Mouse (Mus musculus): ENCODE results near the gene Nutm1. TPM values are rescaled to one million over a fixed set of nuclear protein-coding genes. Genes with fewer than 3 reads are reported as not detected.

Nutm1 gene
- polyA plus RNA-seq, 1 experiment from 2014 or later, result not detected

DNA sequence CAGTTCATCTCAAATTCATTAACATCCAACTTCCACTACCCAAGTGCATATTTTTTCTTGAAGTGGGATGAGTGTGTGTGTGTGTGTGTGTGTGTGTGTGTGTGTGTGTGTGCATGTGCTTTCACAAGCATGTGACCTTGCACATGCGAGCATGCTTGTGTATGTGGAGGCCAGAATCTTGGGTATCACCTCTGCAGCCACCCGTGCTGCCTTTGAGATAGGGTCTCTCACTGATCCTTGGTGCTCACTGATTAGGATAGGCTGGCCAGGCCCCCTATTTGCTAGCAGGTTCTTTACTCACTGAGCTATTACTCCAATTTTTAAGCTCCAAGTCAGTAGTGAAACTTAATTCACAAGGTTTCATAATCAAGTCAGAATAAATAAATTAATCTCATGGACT lies 13.8 kb upstream of the Nutm1 start:
- WGBS, result 98% methylated on average over 2 of the region's 2 CpGs
- H3K9me3 ChIP-seq (replicated peaks), result no peaks in the 10 kb centered on the region
- H3K27ac ChIP-seq, result no peak overlapping the region
- H3K27me3 ChIP-seq, result no peaks in the 10 kb centered on the region
- no peak overlapping the region for H3K9ac ChIP-seq
- no peaks in the 10 kb centered on the region for H3K36me3 ChIP-seq (ENCODE audit: poor library complexity, severe bottlenecking)
- H3K4me1 ChIP-seq, result peaks cover 18% of the 10 kb centered on the region
- H3K4me2 ChIP-seq, result no peak overlapping the region
- ATAC-seq, result no peak
- no peak overlapping the region for H3K4me3 ChIP-seq

DNA sequence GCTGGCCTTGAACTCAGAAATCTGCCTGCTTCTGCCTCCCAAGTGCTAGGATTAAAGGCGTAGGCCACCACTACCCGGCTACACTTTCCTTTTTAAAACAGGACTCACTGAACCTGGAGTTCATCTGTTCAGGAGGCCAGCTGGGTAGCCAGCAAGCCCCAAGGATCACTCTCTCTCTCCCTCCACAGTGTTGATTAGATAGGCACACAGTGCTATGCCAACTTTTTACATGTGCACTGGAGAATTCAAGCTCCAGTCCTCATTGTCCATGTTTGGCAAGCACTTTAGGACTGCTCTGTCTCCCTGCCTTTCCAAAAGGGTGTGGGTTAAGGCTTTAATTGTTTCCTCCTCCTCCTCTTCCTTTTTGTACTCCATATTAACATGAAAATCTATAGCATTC lies 10.9 kb upstream of the Nutm1 start:
- Histone ChIP-seq H3K4me2 (peak overlapping the region; percentile 8; the same call in 1 of the 2 replicates), H3K9ac (no peak overlapping the region), H3K4me1 (peaks cover 38% of the 10 kb centered on the region), H3K9me3 (replicated peaks) (no peaks in the 10 kb centered on the region), H3K36me3 (ENCODE audit: poor library complexity, severe bottlenecking) (no peaks in the 10 kb centered on the region), H3K27me3 (no peaks in the 10 kb centered on the region), H3K27ac (no peak overlapping the region), H3K4me3 (no peak overlapping the region)
- WGBS, result 85% methylated on average over 2 of the region's 2 CpGs
- no peak for ATAC-seq

DNA sequence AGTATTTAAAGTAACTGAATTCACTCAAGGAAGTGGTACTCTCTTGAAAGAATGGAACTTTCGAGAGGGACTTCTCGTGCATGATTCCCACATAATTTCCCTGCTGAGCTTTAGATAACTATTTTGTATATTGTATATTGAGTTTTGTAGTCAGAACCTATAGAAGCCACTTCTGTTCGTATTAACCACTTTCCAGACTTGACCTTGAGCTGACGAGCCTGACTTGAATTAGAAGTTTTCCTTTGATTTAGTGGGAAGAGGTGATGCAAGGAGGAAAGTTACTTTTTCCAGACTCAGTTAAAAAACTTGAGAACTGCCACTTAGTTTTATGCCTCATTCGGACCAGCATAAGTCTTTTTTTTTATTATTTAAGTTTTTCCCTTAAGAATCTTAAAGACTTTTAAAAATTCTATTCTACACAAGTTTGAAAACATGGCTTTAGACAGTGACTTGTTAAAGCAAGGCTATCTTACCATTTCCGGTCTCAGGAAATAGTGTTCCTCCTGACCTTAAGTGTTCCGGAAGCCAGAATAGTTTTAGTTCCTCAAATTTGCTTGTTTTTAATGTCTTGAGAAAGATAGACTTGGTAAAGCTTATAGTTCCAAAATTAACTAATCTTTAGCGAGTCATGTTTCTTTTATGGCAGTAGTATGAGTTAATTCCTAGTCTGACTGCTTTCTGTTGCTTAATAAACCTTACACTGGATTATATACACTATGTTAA lies 8.6 kb upstream of the Nutm1 start:
- Histone ChIP-seq H3K27me3 (no peaks in the 10 kb centered on the region), H3K36me3 (ENCODE audit: poor library complexity, severe bottlenecking) (no peaks in the 10 kb centered on the region), H3K4me3 (peak overlapping the region; percentile 68), H3K27ac (no peak overlapping the region), H3K4me2 (peak overlapping the region; percentile 89), H3K9ac (no peak overlapping the region), H3K9me3 (replicated peaks) (no peaks in the 10 kb centered on the region), H3K4me1 (peaks cover 49% of the 10 kb centered on the region)
- 76% methylated on average over 8 of the region's 8 CpGs for WGBS
- no peak for ATAC-seq

DNA sequence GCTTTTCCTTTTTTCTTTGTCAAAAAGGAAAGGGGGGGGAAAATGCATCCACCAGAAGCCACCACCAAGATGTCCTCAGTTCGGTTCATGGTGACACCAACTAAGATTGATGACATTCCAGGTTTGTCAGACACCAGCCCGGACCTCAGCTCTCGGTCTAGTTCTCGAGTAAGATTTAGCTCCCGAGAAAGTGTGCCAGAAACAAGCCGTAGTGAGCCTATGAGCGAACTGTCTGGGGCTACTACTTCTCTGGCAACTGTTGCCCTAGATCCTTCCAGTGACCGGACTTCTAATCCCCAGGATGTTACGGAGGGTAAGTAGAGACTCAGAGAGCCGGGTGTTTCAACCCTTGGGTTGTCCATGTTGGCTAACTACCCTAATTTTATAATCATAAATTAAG lies 7.7 kb upstream of the Nutm1 start:
- Histone ChIP-seq H3K9me3 (replicated peaks) (no peaks in the 10 kb centered on the region), H3K9ac (peak overlapping the region; percentile 83), H3K27me3 (no peaks in the 10 kb centered on the region), H3K4me1 (peaks cover 53% of the 10 kb centered on the region), H3K27ac (no peak overlapping the region), H3K4me3 (peak overlapping the region; percentile 68), H3K4me2 (peak overlapping the region; percentile 89), H3K36me3 (ENCODE audit: poor library complexity, severe bottlenecking) (no peaks in the 10 kb centered on the region)
- 58% methylated on average over 10 of the region's 10 CpGs for WGBS
- ATAC-seq, result no peak

DNA sequence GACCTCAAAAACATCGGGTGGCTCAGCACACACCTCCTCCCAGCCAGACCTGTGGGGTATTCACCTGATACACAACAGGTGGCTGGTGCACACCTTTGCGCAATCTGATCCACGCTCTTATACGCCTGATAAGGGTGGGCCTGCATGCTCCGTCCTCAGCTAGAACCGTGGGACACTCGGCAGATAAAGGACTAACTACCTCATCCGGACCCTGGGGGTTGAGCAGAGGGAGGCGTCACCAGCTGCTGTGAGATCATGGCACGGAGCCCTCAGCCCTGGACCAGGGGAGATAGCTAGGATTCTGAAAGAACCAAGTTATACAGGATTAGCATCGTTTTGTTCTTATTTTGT lies 7.1 kb upstream of the Nutm1 start, which contains the start of gene Gm21985:
Gm21985 (plus strand) TSS at position 73 of the 351 bp plus-strand sequence.
- peaks cover 53% of the 10 kb centered on the region for H3K4me1 ChIP-seq

DNA sequence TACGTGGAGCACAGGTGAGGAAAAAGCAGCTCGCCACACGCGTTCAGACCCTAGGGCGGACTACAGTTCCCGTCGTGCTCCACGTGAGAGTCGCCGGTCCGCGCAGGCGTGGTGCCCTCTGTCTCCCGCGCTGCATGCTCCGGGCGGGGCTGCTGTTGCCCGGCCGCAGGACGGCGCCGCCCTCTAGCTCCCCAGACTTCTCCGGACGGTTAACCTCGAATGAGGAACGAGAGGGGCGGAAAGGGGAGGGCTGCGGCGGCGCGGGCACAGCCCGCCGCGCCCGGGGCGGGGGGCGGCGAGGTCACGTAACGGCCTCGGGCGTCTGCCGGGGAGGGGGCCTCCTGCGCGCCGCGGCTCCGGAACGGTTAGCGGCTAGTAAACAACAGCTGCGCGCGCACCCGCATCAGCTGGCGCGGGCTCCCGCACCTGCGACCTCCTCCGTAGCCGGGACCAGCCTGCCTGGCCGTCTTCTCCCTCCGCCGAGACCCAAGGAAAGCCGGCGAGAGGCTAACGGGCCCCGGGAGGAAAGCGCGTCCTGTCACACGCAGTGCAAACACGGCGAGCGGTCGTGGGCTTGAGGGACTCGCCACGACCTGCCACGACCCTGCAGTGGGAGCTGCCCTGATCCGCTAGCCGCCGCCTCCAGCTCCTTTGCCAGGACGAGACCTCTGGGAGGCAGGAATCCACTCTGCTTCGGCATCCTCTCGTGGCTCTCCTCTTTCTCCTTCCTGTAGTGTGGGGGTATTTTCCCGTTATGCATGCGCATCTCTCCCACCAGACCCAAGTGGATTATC lies 6.6 kb upstream of the Nutm1 start, which contains the start of gene Slc12a6:
Slc12a6 (plus strand) TSS at position 378 of the 794 bp plus-strand sequence.
- WGBS, result under 1% methylated on average over 77 of the region's 85 CpGs
- H3K4me1 ChIP-seq, result peaks cover 53% of the 10 kb centered on the region

More for the DNA sequence above, 7.1 kb upstream of the Nutm1 start, which contains the start of gene Gm21985:
- Histone ChIP-seq H3K36me3 (ENCODE audit: poor library complexity, severe bottlenecking) (no peaks in the 10 kb centered on the region), H3K9me3 (replicated peaks) (no peaks in the 10 kb centered on the region), H3K27ac (peak within 1 kb of the TSS; percentile 90), H3K4me3 (peak within 1 kb of the TSS; percentile 68), H3K27me3 (no peaks in the 10 kb centered on the region), H3K4me2 (peak within 1 kb of the TSS; percentile 89), H3K9ac (peak within 1 kb of the TSS; percentile 83)
- ATAC-seq, result peak; percentile 28
- 2% methylated on average over 11 of the region's 11 CpGs for WGBS

DNA sequence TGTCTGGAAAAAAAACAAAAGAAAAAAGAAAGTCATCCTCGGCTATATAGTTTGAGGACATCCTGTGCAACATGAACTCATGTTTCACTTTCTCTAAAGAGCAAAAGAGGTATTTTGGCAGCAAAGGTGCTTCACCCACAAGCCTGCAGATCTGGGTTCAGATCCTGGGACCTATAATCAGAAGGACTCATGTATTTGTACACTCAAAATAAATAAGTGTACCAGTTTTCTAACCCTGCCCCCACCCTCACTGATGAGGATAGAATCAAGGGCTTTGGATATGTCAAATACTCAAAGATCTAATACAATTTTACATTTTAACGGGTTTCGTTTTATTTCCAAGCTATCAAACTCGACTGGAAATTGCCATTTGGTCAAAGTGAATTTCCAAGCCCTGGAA lies 5.3 kb upstream of the Nutm1 start:
- Histone ChIP-seq H3K27ac (no peak overlapping the region), H3K4me3 (no peak overlapping the region), H3K9ac (no peak overlapping the region), H3K9me3 (replicated peaks) (no peaks in the 10 kb centered on the region), H3K27me3 (no peaks in the 10 kb centered on the region), H3K4me2 (no peak overlapping the region; the same call in 1 of the 2 replicates), H3K4me1 (peaks cover 44% of the 10 kb centered on the region), H3K36me3 (ENCODE audit: poor library complexity, severe bottlenecking) (no peaks in the 10 kb centered on the region)
- 78% methylated on average over 4 of the region's 4 CpGs for WGBS
- ATAC-seq, result no peak

More for the DNA sequence above, 6.6 kb upstream of the Nutm1 start, which contains the start of gene Slc12a6:
- Histone ChIP-seq H3K36me3 (ENCODE audit: poor library complexity, severe bottlenecking) (no peaks in the 10 kb centered on the region), H3K9me3 (replicated peaks) (no peaks in the 10 kb centered on the region), H3K9ac (peak within 1 kb of the TSS; percentile 83), H3K27ac (peak within 1 kb of the TSS; percentile 90), H3K27me3 (no peaks in the 10 kb centered on the region), H3K4me2 (peak within 1 kb of the TSS; percentile 89), H3K4me3 (peak within 1 kb of the TSS; percentile 68)
- peak; percentile 94 for ATAC-seq

DNA sequence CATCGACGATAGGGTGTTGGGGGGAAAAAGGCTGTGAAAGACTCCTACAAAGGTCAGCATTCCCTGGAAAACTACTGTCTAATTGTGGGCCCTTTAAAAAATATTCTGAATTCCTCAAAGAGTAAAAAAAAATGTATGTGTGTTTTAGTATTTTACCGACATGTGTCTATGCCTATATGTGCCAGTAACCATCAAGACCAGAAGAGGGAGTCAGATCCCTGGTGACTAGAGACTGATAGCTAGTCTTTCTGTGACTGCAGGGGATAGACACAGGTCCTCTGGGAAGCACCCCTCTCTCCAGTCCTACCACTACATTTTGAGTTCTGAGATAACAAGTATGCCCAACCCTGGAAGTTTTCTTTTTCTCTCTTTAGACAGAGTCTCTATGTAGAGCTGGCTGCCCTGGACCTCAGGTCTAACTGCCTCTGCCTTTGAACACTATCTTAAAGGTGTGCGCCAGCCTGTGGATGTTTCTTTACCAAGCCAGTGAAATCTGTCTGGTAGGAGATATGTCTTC lies 3.7 kb upstream of the Nutm1 start:
- Histone ChIP-seq H3K9me3 (replicated peaks) (no peaks in the 10 kb centered on the region), H3K4me3 (peak overlapping the region; percentile 57), H3K4me2 (peak overlapping the region; percentile 77), H3K9ac (peak overlapping the region; percentile 70), H3K27ac (no peak overlapping the region), H3K27me3 (no peaks in the 10 kb centered on the region), H3K4me1 (peaks cover 34% of the 10 kb centered on the region), H3K36me3 (ENCODE audit: poor library complexity, severe bottlenecking) (no peaks in the 10 kb centered on the region)
- ATAC-seq, result no peak
- 36% methylated on average over 4 of the region's 4 CpGs for WGBS

DNA sequence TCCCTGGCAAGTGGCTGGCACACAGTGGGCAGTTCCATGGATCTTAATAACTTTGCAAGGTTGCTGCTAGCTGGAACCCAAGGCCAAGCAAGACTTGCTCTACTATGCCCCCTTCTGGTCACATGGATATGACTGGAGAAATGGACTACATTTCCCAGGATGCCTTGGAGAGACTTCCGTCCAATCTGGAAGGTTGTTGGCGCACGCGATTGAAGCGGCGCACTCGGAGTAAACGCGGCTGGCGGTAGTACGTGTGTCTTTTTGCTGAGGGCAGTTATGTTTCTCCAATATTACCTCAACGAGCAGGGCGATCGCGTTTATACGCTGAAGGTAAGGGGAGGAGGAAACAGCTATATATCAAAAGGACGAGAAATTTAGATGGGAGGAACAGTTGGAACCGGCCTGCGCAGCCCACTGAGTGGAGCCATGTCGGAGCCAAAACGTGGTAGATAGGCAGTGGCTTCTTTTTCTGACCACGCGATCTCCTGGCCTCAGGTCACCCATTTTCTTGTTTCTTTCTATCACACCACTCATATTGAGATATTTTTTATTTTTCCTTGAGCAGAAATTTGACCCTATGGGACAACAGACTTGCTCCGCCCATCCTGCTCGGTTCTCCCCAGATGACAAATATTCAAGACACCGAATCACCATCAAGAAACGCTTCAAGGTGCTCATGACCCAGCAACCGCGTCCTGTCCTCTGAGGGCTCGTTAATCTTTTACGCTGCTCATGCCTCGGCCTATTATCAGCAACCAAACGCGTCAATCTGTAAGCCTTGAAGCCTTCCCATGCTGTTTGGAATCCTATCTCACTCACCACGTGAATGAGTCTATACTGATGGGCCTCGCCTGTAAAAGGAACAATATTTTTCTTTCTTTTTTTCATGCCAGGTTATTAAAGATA lies 2.9 kb upstream of the Nutm1 start, which contains the start of gene Nop10:
Nop10 (plus strand) TSS at position 179 of the 906 bp plus-strand sequence.
- Histone ChIP-seq H3K36me3 (ENCODE audit: poor library complexity, severe bottlenecking) (no peaks in the 10 kb centered on the region), H3K27ac (peak within 1 kb of the TSS; percentile 12; the same call in 1 of the 2 replicates), H3K4me1 (peaks cover 26% of the 10 kb centered on the region), H3K4me3 (peak within 1 kb of the TSS; percentile 57), H3K27me3 (no peaks in the 10 kb centered on the region), H3K4me2 (peak within 1 kb of the TSS; percentile 77), H3K9me3 (replicated peaks) (no peaks in the 10 kb centered on the region), H3K9ac (peak within 1 kb of the TSS; percentile 70)
- under 1% methylated on average over 36 of the region's 36 CpGs for WGBS
- ATAC-seq, result peak; percentile 73

DNA sequence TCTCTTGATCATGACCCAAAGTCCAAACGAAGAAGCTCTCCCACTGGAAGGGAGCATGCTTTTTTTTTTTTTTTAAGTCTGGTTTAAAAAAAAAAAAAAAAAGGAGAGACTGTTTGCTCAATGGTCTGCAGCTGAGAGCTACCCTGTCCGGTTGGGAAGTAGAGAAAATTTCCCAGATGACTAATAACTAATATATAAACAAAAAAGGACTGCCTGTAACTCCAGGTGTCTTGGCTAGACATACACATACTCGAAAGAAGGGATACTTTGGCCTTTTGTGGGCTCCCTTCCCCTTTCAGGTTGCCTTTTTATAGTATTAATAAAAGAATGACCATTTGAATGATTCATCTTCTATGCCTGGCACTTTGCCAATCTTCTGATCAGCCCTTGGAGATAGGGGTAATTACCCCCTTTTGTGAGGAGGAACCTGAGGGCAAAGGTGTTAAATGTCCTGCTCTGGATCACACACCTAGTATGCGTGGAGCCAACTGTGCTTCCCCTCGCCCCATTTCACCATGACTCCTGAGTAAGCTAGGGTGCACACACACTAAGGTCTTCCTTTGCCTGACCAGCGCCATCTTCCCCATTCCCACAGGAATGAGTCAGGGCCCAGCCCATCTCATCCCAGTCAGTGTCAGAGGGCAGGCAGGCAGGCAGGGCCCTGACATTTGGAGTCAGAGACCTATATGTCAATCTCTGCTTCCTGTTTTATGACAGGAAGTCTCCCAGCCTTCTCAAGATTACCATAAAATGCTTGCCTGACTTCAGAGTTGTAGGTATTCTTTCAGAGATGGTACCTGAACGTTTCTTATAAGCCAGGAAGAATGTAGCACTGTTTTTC lies 4.2 kb downstream of the Nutm1 start:
- WGBS, result 74% methylated on average over 7 of the region's 7 CpGs
- Histone ChIP-seq H3K36me3 (ENCODE audit: poor library complexity, severe bottlenecking) (no peaks in the 10 kb centered on the region), H3K27ac (no peak overlapping the region), H3K4me1 (no peaks in the 10 kb centered on the region), H3K27me3 (no peaks in the 10 kb centered on the region), H3K4me2 (no peak overlapping the region), H3K9ac (no peak overlapping the region), H3K4me3 (no peak overlapping the region), H3K9me3 (replicated peaks) (no peaks in the 10 kb centered on the region)
- no peak for ATAC-seq
